Mouse (Mus musculus) embryonic stem cell, embryonic (primary cell): ENCODE results near the gene Klf3.

Source experiments
- CTCF ChIA-PET, 4 experiments: fragments of 300-600 bp in 2 of 4; fragments of 350-600 bp in 2 of 4; sonication (Branson Sonifier 250); formaldehyde crosslinking; loops; one replicate each; lab custom pipeline; 2022; ENCODE audit warnings: inconsistent platforms in 2 of 4; lab: Charles Lee
- POLR2A ChIA-PET, 4 experiments: fragments of 300-600 bp in 2 of 4; fragments of 350-600 bp in 2 of 4; sonication (Branson Sonifier 250); formaldehyde crosslinking; loops; one replicate each; lab custom pipeline; 2022; ENCODE audit warnings: antibody characterized with exemption in 4 of 4, inconsistent platforms in 1 of 4; lab: Charles Lee

The Klf3 gene

GRCm38 (mm10) chr5:64806600-64806999 lies 3.4 kb downstream of the Klf3 start:
- POLR2A ChIA-PET, result interaction anchor here in 3 of 4 experiments (0.6 to 4.0 kb wide), 16 partner anchors 8 to 296 kb away, joined by 3 to 21 read pairs (median 6); no protein-coding TSS in a partner anchor
- CTCF ChIA-PET, result interaction anchor here in 1 of 4 experiments (0.5 kb wide), 1 partner anchor 77 kb away, joined by 3 read pairs; no protein-coding TSS in a partner anchor

- POLR2A ChIA-PET, result interaction anchor here in 2 of 4 experiments (0.5 to 4.0 kb wide), 10 partner anchors 8 to 838 kb away, joined by 3 to 21 read pairs (median 6); no protein-coding TSS in a partner anchor
- CTCF ChIA-PET, result interaction anchor here in 2 of 4 experiments (0.5 to 0.7 kb wide), 3 partner anchors 27 to 160 kb away, joined by 3 to 4 read pairs (median 3); no protein-coding TSS in a partner anchor
Observed at GRCm38 (mm10) chr5:64807159-64807558, 4.0 kb downstream of the Klf3 start.

GRCm38 (mm10) chr5:64807603-64808002 lies 4.4 kb downstream of the Klf3 start:
- CTCF ChIA-PET, result interaction anchor here in 1 of 4 experiments (0.5 to 0.7 kb wide), 2 partner anchors 27 to 160 kb away, joined by 3 to 4 read pairs; no protein-coding TSS in a partner anchor
- POLR2A ChIA-PET, result interaction anchor here in 2 of 4 experiments (0.5 to 4.0 kb wide), 7 partner anchors 8 to 838 kb away, joined by 3 to 21 read pairs (median 4); no protein-coding TSS in a partner anchor

GRCm38 (mm10) chr5:64808106-64809010 lies 5.2 kb downstream of the Klf3 start:
- ChIA-PET POLR2A (interaction anchor here in 3 of 4 experiments (0.6 to 4.0 kb wide), 17 partner anchors 10 to 484 kb away, joined by 3 to 21 read pairs (median 5); no protein-coding TSS in a partner anchor), CTCF (interaction anchor here in 1 of 4 experiments (0.6 kb wide), 1 partner anchor 145 kb away, joined by 3 read pairs; no protein-coding TSS in a partner anchor)

- POLR2A ChIA-PET, result interaction anchor here in 3 of 4 experiments (0.6 to 4.0 kb wide), 18 partner anchors 8 to 1040 kb away, joined by 3 to 21 read pairs (median 4); no protein-coding TSS in a partner anchor
- CTCF ChIA-PET, result interaction anchor here in 1 of 4 experiments (0.6 kb wide), 1 partner anchor 146 kb away, joined by 3 read pairs; no protein-coding TSS in a partner anchor
Observed at GRCm38 (mm10) chr5:64809257-64809656, 6.1 kb downstream of the Klf3 start.

GRCm38 (mm10) chr5:64809864-64810263 lies 6.7 kb downstream of the Klf3 start:
- ChIA-PET POLR2A (interaction anchor here in 2 of 4 experiments (0.6 to 2.7 kb wide), 11 partner anchors 9 to 308 kb away, joined by 3 to 19 read pairs (median 4); no protein-coding TSS in a partner anchor), CTCF (no interaction called here)

GRCm38 (mm10) chr5:64810860-64811499 lies 7.8 kb downstream of the Klf3 start:
- ChIA-PET CTCF (interaction anchor here in 1 of 4 experiments (0.6 kb wide), 1 partner anchor 618 kb away, joined by 3 read pairs; no protein-coding TSS in a partner anchor), POLR2A (interaction anchor here in 3 of 4 experiments (0.6 to 4.5 kb wide), 30 partner anchors 9 to 372 kb away, joined by 3 to 40 read pairs (median 5); partner anchors contain the start of gene Klf3 (in 1 of the 3))

GRCm38 (mm10) chr5:64811500-64812123 lies 8.4 kb downstream of the Klf3 start:
- CTCF ChIA-PET, result interaction anchor here (0.5 to 2.1 kb wide), 9 partner anchors 54 to 619 kb away, joined by 3 to 7 read pairs (median 4); no protein-coding TSS in a partner anchor
- POLR2A ChIA-PET, result interaction anchor here (0.6 to 4.5 kb wide), 50 partner anchors 8 to 1176 kb away, joined by 3 to 40 read pairs (median 4); partner anchors contain the start of genes Klf3 (in 1 of the 4) and Klhl5 (in 1 of the 4)

GRCm38 (mm10) chr5:64812124-64812982 lies 9.2 kb downstream of the Klf3 start:
- POLR2A ChIA-PET, result interaction anchor here (0.5 to 4.5 kb wide), 52 partner anchors 8 to 1175 kb away, joined by 3 to 40 read pairs (median 4); partner anchors contain the start of genes Klf3 (in 1 of the 4) and Klhl5 (in 1 of the 4)
- CTCF ChIA-PET, result interaction anchor here (0.5 to 2.1 kb wide), 16 partner anchors 9 to 523 kb away, joined by 3 to 9 read pairs (median 4); no protein-coding TSS in a partner anchor

- CTCF ChIA-PET, result interaction anchor here (0.6 to 2.1 kb wide), 20 partner anchors 8 to 431 kb away, joined by 3 to 9 read pairs (median 3); no protein-coding TSS in a partner anchor
Observed at GRCm38 (mm10) chr5:64812983-64813304, 9.8 kb downstream of the Klf3 start.

GRCm38 (mm10) chr5:64813361-64813760 lies 10.2 kb downstream of the Klf3 start:
- ChIA-PET POLR2A (interaction anchor here in 3 of 4 experiments (0.5 to 4.5 kb wide), 21 partner anchors 8 to 571 kb away, joined by 3 to 40 read pairs (median 6); no protein-coding TSS in a partner anchor), CTCF (interaction anchor here (0.6 to 2.1 kb wide), 22 partner anchors 13 to 524 kb away, joined by 3 to 9 read pairs (median 4); no protein-coding TSS in a partner anchor)

More at GRCm38 (mm10) chr5:64812983-64813304, 9.8 kb downstream of the Klf3 start:
- POLR2A ChIA-PET, result interaction anchor here in 3 of 4 experiments (0.5 to 4.5 kb wide), 27 partner anchors 8 to 571 kb away, joined by 3 to 40 read pairs (median 5); no protein-coding TSS in a partner anchor

GRCm38 (mm10) chr5:64814416-64814815 lies 11.2 kb downstream of the Klf3 start:
- CTCF ChIA-PET, result interaction anchor here (0.5 to 1.5 kb wide), 6 partner anchors 52 to 910 kb away, joined by 3 to 8 read pairs (median 4); no protein-coding TSS in a partner anchor

GRCm38 (mm10) chr5:64815631-64816030 lies 12.4 kb downstream of the Klf3 start:
- CTCF ChIA-PET, result interaction anchor here in 1 of 4 experiments (0.6 to 0.7 kb wide), 2 partner anchors 129 to 135 kb away, joined by 3 to 7 read pairs; no protein-coding TSS in a partner anchor

More at GRCm38 (mm10) chr5:64814416-64814815, 11.2 kb downstream of the Klf3 start:
- POLR2A ChIA-PET, result interaction anchor here in 2 of 4 experiments (0.6 to 4.5 kb wide), 13 partner anchors 8 to 436 kb away, joined by 3 to 40 read pairs (median 5); no protein-coding TSS in a partner anchor

GRCm38 (mm10) chr5:64816290-64816973 lies 13.2 kb downstream of the Klf3 start:
- CTCF ChIA-PET, result interaction anchor here in 2 of 4 experiments (0.6 to 0.7 kb wide), 3 partner anchors 130 to 746 kb away, joined by 3 to 7 read pairs (median 3); no protein-coding TSS in a partner anchor
- POLR2A ChIA-PET, result interaction anchor here (0.6 to 1.7 kb wide), 10 partner anchors 10 to 438 kb away, joined by 3 to 6 read pairs (median 4); no protein-coding TSS in a partner anchor

More at GRCm38 (mm10) chr5:64815631-64816030, 12.4 kb downstream of the Klf3 start:
- POLR2A ChIA-PET, result interaction anchor here (0.5 to 1.7 kb wide), 19 partner anchors 8 to 441 kb away, joined by 3 to 8 read pairs (median 3); no protein-coding TSS in a partner anchor

GRCm38 (mm10) chr5:64816974-64817296 lies 13.7 kb downstream of the Klf3 start:
- CTCF ChIA-PET, result interaction anchor here in 1 of 4 experiments (0.6 kb wide), 1 partner anchor 747 kb away, joined by 3 read pairs; no protein-coding TSS in a partner anchor
- POLR2A ChIA-PET, result interaction anchor here in 2 of 4 experiments (1.4 to 1.7 kb wide), 3 partner anchors 9 to 237 kb away, joined by 4 to 6 read pairs (median 5); no protein-coding TSS in a partner anchor
